Mouse (Mus musculus) testis, postnatal 14 days (tissue): ENCODE data around the gene Dnajc28.

Experiments
- DNase-seq: peaks from one replicate; pipeline ENCODE4 v3.0.0; 2021; ENCODE audit warnings: low spot score

Dnajc28 gene

DNA sequence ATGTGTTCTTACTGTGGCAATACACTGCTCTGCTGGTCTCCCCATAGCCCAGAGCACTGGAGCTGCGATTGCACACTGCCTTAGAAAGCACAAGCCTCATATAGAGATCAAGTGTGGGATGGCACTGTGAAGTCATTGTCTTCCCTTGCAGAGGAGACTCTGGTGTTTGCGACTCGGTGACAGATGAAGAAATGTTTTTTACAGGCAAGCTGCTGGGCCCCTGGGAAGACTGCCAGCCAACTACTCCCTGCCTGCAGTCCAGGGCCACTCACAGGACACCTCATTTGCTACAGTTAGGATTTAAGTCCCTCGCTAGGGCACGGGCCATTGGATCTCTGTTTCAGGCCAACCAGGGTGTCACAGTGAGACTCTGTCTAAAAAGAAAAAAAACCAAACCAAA is 13.6 kb upstream of the Dnajc28 start:
- DNase-seq = peak; percentile 77

DNA sequence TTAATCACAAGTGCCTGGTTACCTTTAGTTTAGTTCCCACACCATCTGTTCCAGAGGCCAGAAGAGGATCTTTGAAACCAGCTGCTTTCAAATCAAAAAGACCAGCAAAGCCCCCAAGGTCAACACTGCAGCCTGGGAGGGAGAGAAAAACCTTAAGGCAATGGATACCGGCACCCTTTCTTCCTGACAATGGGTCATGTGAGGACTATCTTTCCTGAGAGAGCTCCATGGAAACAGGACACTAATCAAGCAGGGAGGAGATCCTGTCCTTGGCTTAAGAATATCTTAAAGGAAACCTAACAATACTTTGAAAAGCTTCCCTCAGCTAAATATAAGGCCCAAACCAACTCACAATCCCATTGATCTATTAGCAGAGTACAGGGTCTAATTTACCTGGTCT is 11.8 kb upstream of the Dnajc28 start:
- DNase-seq = no peak

DNA sequence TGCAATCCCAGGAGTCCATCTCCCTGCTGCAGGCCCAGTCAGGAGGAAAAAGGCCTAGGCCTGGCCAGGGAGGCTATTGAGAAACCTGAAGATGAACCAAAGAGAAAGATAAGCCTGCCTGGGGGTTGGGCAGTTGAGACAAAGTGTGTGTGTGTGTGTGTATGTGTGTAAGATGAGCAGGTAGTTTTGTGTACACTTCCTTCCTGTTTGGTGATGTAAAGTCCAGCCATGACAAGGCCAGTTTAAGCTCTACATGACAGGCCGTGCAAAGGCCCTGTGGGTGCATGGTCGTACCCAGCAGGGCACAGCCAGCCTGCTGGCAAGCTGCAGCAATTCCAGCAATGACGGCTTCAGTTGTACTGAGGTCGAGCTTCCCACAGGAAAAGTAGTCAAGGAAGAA is 10.9 kb upstream of the Dnajc28 start:
- DNase-seq = no peak

DNA sequence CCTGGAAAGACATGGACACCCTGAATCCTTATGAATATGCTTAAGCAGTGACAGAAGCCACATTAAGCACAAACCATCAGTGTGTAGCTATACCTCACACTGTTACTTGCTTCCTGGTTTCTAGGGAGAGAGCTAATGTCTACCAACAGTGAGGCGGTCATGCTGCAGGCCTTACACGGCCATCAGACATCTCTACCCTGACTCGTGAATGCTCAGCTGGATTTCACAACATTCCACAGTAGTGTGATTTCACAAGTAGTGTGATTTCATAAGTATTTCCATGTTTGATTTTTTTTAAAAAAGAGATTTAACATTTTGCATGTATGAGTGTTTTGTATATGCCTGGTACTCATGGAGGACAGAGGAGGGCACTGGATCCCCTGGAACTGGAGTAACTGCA is 9.8 kb upstream of the Dnajc28 start:
- DNase-seq = no peak

DNA sequence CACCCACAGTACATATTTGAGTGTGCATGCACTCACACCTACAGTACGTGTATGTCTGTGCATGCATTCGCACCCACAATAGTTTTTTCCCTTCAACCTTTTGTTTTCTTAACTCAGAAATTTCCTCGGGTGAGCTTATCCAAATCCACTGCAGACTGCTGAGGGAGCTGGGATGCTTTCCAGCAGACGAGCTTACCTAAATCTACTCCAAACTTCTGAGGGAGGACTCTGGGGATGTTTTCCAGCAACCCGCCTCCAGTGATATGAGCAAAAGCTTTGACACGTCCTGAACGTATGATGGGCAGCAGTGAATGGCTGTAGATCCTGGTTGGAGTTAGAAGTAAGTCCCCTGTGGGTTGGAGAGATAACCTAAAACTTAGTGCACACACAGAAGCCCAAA is 9.0 kb upstream of the Dnajc28 start:
- DNase-seq = no peak

DNA sequence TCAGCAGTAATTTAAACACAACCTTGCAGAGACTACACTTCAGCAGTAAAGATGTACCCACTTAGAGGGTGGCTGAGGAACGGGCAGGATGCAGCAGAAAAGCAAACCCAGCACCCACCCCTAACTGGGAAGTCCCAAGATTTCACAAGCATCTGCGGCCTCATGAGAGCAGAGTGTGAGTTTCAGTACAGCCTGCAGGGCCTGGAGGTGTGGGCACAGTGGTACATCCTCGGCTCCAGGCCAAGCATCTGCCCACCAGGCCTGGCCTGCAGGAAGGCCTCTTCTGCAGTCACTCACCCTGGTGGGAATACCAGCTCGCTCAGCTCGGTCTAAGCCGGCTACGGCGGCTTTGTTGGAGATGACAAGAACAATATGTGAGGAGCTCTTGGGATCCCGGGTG is 4.2 kb upstream of the Dnajc28 start:
- DNase-seq = no peak

DNA sequence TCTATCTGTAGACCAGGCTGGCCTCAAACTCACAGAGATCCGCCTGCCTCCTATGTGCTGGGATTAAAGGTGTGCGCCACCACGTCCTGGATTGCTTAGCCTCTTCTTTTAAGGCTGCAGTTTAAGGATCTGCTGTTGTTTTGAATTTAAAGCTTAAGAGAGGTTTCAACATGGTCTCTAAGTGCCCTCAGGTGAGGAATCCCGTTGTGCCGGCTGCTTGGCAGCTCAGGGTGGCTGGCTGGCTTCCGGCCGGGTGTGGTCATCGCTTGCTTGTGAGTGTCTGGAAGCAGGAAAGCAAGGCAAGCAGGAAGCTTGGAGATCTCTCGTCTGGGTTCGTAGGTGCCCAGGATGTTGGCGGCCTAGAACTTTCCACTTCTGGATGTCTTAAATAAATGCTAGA is 2.2 kb upstream of the Dnajc28 start:
- no peak for DNase-seq

DNA sequence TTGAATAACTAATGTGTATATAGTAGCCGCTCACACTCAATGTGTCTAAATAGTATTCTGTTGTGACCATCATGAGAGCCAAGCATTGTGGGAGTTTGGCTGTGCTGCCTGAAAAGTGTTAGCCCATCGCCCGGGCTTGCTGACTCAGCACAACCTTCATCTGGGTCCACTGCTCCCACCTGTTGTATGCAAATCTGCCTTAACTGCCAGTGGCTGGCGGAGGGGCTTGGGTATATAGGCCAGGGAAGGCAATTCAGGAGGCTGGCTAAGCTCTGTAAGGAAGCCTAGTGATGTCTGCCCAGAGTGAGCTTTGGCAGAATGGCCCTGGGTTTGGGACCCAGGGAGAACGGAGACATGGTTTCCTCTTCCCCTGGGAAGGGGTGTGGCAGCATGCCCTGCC is 1.4 kb upstream of the Dnajc28 start:
- no peak for DNase-seq

DNA sequence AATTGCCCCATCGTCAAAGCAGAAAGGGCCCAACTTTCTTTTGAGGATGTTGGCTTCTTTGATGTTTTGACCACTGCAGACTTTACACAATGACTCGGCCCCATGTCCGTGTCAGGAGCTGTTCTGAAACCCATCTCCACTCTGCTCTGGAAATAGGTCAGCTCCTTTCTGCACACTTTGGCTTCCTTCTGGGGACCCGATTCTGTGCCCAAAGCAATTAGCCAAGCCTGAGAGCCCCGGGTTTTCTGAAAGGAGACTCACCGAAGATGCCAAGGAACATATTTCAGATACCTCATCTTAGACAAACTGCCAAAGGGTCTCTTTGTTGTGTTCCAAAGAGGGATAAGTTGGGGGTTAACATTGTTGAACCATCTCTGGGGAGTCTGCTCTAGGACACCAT is 4.3 kb downstream of the Dnajc28 start:
- no peak for DNase-seq

DNA sequence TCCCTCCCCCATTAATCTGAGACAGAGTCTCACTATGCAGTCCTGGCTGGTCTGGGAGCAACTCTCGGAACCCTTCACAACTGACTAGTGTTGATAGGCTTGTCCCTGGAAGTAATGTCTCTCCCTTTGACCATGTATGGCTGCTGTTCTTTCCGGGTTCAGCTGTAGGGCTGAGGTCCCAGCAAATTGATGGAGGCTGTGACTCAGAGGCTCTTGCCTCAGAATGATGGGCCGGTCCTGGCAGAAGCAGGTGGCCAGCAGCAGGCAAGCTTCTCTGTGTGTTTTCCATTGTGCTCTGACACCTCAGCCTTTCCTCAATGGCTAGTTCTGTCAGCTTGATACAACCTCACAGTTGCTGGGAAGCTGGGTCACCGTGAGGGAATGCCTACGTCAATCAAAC is 6.3 kb downstream of the Dnajc28 start:
- DNase-seq = no peak

DNA sequence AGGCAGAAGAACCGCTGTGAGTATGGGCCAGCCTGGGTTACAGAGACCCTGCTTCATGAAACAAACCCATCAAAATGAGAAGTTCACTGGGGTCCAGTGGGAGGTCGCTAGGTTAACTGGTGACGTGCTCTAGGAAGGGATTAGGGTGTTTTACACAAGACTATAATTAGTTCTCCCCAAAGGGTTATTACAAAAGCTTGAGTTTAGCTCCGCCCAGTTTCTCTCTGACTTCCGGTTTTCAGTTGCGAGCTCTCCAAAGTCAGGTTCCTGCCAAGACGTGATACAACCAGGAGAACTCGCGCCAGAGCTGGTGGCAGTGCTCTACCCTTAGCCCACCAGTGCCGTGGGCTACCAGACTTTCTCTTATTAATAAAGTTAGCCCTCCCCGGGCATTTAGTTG is 7.6 kb downstream of the Dnajc28 start:
- no peak for DNase-seq

DNA sequence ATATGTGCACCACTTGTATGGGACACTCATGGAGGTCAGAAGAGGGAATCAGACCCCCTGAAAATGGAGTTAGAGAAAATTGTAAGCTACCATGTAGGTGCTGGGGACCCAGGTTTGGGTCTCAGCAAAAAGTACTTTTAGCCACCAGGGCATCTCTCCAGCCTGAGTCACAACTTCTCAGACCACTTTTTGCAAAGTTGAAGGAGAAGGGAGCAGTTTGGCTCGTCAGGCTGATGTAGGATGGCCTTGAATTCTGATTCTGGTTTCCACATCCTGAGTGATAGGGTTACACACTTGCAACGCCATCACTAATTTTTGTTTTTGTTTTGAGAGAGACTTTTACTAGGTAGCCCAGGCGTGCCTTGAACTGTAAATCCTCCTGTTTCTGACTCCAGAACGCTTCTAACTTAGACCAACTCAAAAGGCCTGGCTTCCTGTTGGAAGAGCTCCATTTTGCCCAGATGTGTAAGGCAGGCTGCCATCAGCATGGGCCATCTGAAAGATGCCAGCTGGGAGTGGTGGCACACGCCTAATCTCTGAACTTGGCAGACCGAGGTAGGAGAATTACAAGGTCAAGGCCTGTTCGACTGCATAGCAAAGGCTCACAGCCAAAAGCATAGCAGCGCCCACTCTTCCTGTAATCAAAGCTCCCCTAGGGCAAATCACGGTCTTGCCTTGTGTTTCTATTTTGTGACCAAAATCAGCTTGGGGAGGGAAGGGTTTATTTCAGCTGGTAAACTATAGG is 9.2 kb downstream of the Dnajc28 start:
- DNase-seq = peak; percentile 77

DNA sequence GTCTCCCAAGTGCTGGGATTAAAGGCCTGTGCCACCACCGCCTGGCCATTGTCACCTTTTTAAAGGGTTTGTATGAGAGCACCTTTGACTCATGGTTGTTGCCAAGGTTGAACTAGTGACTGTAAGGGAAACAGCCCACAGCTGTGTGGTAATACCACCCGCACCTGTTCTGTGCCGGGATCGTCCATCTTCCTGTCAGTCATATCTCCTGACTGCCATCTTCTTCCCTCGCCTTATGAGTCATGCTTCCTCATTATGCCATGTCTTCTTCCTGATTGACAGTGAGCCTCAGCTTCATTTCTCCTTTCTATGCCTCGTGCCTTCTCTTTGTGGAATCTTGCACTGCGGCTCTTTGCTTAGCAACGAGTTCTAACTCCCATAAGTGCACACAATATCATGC is 11.9 kb downstream of the Dnajc28 start:
- DNase-seq = no peak

DNA sequence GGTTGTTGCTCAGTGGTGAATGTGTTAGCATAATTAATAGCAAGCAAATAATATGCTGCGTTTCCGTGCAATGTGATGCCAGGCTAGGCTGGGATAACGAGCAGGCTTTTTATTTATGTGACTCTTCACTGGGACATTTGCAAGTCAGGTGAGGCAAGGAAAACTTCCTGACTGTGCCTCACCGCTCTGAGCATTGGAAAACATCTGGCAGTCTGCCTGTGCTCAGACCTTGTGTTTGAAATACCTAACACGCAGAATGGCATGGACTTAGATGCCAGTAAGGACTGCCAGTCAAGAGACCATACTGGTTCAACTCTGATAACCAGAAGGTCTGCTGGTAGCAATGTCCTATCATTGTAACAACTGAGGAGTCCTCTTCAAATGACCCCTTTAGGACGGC is 13.7 kb downstream of the Dnajc28 start:
- DNase-seq = no peak

DNA sequence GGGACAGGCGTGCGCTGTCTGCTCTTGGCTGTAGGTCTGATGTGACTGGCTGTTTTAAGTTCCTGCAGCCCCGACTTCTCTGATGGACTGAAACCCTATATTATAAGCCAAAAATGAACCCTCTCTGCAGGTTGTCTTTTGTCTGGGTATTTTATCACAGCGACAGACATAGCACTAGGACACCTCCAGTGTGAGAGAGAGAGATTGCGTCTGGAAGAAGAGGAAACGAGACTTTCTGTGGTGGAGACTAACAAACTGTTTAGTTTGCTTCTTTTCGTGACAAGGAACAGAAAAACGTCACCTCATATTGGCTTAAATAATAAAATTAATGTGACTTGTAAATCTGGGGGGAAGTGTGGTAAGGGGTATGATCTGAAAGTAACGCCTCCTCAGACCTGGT is 17.1 kb downstream of the Dnajc28 start:
- no peak for DNase-seq

DNA sequence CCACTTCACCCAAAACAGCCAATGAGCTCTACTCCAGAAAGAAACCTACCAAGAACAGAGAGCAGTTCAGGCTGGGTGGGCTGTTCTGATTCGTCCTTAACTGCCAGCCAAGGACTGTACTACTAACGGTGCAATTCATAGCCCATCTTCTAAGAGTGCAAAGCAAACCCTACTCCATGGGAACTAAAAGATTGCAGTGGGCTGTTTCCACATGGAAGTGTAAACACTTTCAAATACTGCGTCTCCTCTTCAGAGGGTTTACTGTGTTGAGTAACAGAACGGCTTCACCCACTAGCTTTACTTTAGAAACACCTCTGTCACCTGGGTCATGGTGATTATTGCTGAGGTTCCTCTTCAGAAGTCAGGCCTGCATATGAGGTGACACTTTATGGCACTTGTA is 17.7 kb downstream of the Dnajc28 start:
- DNase-seq = no peak

DNA sequence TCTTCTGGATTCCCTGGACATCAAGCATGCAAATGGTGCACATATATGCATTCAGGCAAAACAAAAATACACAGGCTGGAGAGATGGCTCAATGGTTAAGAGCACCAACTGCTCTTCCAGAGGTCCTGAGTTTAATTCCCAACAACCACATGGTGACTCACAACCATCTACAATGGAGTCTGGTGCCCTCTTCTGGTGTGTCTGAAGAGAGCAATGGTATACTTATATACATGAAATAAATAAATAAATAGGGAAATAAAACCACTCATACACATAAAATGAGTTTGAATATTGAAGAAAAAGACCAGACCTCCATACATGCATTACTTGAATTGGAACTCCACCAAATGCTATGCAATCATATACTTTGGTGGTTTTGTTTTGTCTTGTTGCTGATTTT is 19.6 kb downstream of the Dnajc28 start:
- DNase-seq = no peak

DNA sequence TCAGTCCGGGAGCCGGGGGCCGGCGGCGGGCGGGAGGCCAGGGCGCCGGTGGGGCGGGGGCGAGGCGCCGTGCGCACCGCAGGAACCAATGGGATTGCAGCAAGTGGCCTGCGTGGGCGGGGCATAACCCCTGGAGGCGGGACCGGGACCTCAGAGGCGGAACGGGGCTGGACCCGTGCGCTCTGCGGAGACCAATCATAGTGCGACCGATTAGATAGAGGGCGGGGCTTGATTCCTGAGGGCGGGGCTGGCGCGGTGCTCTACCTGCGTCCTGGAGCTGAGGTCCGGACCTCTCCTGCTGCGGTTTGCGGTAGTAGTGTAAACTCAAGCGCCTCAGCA is 21.2 kb downstream of the Dnajc28 start, which contains the start of gene Tmem50b:
Gene Tmem50b (minus strand): TSS at position 129 of the 339 bp plus-strand sequence.
- DNase-seq = peak; percentile 98

DNA sequence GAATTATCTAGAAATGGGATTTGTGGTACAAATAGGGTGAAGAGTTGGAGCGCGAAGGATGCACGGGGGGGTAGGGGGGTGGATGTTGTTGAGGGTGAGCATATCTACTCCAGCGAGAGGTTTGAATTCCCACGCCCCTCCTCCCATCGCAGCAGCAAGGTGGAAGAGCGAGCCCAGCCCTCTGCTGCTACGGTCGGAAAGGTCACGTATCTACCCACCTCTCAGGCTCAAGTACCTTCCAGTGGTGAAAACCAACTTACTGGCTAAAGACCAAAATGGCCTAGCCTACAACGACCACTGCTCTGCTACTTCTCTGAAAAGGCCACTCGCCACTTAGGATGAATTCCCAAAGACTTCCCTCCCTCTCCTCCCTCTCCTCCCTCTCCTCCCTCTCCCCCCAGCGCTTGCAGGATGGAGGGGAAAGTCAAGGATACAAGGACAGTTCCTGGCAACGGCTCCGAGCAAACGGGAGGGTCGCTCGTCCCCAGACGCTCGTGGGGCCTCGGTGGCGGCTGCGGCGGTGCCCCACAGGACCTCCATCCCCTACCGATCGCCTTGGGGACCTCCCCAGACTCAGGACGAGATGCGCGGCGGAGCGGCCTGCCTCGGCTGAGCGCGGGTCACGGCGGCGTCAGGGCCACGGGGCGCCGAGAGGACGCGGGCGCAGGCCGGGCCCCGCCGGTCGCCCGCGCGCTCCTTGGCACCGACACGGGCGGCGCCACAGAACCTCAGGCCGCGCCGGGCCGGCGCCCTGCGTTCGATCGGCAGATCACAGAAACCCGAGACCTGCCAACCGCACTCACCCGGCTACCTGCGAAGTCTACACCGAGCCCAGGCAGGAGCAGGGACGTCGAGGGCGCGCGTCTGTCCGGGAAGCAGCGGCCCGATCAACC is 21.8 kb downstream of the Dnajc28 start:
- peak; percentile 50 for DNase-seq

DNA sequence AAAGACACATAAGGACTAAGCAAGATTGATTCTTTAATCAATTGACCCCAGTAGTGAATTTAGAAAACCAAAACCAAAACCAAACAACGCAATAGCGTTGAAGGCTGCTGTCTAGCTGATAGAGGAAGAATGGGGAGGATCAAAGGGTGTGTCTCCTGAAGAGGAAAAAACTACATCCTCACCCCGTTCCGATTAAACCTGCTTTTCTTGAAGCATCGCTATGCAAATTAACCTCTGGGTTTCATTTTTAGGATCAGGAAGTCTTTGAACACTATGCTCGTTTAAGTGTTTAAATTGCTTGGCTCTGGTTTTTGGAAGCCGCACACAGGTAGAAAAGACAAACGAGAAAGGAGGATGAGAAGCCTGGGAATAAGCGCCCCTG is 22.4 kb downstream of the Dnajc28 start:
- no peak for DNase-seq

DNA sequence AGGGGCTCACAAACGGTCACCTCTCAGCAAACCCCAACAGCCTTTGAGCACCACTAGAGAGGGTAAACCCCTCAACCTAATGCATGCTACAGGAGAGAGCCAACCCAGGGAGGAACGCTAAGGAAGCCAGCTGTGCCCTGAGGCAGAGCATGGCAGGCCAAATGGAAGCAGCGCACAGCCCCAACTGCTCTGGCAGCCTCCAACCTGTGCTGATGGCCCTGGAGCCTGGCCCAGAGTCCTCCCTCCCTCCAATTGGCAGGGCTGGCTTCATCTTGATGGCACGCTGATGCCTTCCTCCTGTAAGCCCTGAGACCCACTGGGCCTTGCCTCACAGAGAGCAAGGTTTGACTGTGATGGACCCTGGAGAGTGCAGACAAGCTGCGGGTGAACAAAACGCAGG is 23.8 kb downstream of the Dnajc28 start:
- DNase-seq = no peak

DNA sequence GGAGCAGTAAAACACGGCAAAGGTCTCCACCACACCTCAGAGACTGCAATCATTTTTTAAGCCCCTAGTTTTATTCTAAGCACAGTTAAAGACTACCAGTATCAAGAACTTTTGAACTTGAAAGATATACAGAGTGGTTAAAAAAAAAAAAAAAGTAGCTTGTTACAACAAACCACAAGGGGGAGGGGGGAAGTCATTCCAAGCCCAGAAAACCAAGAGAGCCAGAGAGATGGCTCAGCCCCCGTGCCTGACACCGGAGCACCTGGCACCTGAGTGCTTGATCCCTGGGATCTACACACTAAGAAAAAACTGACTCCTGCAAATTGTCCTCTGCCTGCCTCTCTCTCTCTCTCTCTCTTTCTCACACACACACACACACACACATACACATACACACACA is 25.6 kb downstream of the Dnajc28 start:
- DNase-seq = no peak

DNA sequence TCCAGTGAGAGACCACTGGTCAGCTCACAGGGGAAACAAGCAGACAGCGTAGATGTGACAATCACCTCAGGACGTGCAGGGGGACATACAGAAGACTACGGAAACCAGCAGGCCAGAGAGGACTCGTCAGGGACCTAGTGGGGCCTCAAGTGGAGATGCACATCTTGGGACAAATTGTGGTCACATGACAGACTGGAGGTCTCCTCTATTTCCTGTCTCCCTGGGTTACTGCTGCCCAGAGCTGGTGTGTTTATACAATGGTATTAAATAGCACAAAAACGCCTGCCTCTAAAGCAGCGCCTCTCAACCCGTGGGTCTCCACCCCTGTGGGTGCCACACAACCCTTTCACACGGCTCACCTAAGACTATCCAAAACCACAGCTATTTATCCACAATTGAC is 26.7 kb downstream of the Dnajc28 start:
- no peak for DNase-seq

DNA sequence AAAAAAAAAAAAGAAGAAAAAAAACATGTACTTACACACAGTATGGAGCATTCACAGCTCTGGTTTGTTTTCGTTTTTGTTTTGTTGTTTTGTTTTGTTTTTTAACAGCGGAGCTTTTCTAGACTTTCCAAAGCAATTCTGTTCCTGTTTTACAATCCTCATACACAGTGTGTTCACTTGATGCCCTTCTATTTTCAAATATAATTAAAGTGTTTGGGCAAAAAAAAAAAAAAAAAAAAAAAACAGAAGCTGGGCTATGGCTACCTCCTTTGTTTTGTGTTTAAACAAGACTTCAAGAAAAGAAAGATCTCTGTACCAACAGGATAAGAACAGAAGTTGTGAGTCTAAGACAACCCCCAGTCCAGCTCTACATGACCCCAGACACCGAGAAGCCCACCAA is 30.1 kb downstream of the Dnajc28 start:
- DNase-seq = no peak
